Mouse (Mus musculus) stomach, postnatal 0 days (tissue): ENCODE data around the gene Cd83. TPM values are rescaled to one million over a fixed set of nuclear protein-coding genes. Genes with fewer than 3 reads are reported as not detected.

Experiments
- ATAC-seq: fragments of 200-750 bp; cut with Nextera tagmentation; 2 replicates; pipeline ENCODE4 v1.8.0; 2017; ENCODE audit not compliant: low FRiP score, low TSS enrichment
- DNase-seq: peaks from one replicate; pipeline ENCODE4 v3.0.0-alpha.2; 2016; ENCODE audit warnings: low spot score
- H3K27ac ChIP-seq: fragments of 300-500 bp; sonication (generic); replicated peaks from 2 replicates; pipeline ENCODE4 v1.5.1; 2014; ENCODE audit warnings: mild to moderate bottlenecking, control low read depth
- H3K27me3 ChIP-seq: fragments of 300-500 bp; sonication (generic); 2 replicates; pipeline ENCODE4 v1.6.1; 2014; ENCODE audit warnings: low read length; ENCODE audit not compliant: control insufficient read depth, insufficient read depth
- H3K36me3 ChIP-seq: fragments of 300-500 bp; sonication (generic); 2 replicates; pipeline ENCODE4 v1.6.1; 2014; ENCODE audit warnings: low read length, mixed read lengths; ENCODE audit not compliant: control insufficient read depth, insufficient read depth
- H3K4me1 ChIP-seq: fragments of 300-500 bp; sonication (generic); replicated peaks from 2 replicates; pipeline ENCODE4 v1.6.1; 2014; ENCODE audit warnings: antibody characterized with exemption; ENCODE audit not compliant: control insufficient read depth, insufficient read depth
- H3K4me2 ChIP-seq: fragments of 300-500 bp; sonication (generic); replicated peaks from 2 replicates; pipeline ENCODE4 v1.6.1; 2014; ENCODE audit warnings: low read depth, mild to moderate bottlenecking, control low read depth, moderate library complexity
- H3K4me3 ChIP-seq: fragments of 300-500 bp; sonication (generic); 2 replicates; pipeline ENCODE4 v1.5.1; 2014; ENCODE audit warnings: low read depth, low read length, control low read depth
- H3K9ac ChIP-seq: fragments of 300-500 bp; sonication (generic); 2 replicates; pipeline ENCODE4 v1.6.1; 2014; ENCODE audit warnings: mild to moderate bottlenecking, low read length, control low read depth, mixed read lengths
- H3K9me3 ChIP-seq: fragments of 300-500 bp; sonication (generic); 2 replicates; pipeline ENCODE4 v1.6.1; 2016; ENCODE audit warnings: low read length; ENCODE audit not compliant: control insufficient read depth
- CTCF ChIP-seq: IDR thresholded peaks from 2 replicates; pipeline ENCODE4 v1.5.1; 2016; ENCODE audit warnings: antibody characterized with exemption, low read depth, mild to moderate bottlenecking, moderate library complexity
- EP300 ChIP-seq: optimal IDR thresholded peaks from 2 replicates; pipeline ENCODE3; 2016; ENCODE audit warnings: antibody characterized with exemption
- WGBS: fragments of 180-500 bp; shearing (Covaris S2); extraction: QIAGEN DNeasy Blood & Tissue Kit; methylation state at CpG from one replicate; pipeline ENCODE4 v1.1.7; 2014; 5-methylcytosine and 5-hydroxymethylcytosine counted together
- polyA plus RNA-seq: library from polyadenylated mRNA; unstranded; fragments of >200 nt; fragmentation: Nextera tagmentation; extraction: Ambion mirVana; gene quantifications from 2 replicates; pipeline ENCODE4 v1.2.1, GENCODE M21; 2015

Cd83 gene
- polyA plus RNA-seq, 1 experiment from 2014 or later = 2.1 TPM

DNA sequence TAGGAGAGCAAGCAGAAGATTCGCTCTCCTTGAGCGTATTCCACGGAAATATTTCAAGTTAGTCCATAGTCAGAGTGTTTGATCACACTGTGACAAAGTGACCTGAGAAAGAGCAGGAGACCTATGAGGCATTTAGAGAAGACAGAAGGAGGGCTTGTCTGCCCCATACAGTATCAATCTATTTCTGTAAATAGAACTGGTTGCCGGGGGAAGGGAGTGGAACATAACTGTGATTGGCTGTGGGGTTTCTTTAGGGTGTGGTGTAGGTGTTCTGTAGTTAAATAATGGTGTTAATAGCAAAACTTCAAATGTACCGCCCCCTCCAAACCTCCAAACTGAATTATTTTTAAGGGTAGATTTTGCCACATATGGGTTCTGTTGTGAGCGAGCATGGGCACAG lies 33.6 kb upstream of the Cd83 start:
- Histone ChIP-seq H3K4me3 (no peak overlapping the region), H3K9ac (no peak overlapping the region), H3K36me3 (no peaks in the 10 kb centered on the region), H3K27ac (no peak overlapping the region), H3K27me3 (no peaks in the 10 kb centered on the region), H3K4me1 (no peaks in the 10 kb centered on the region), H3K4me2 (no peak overlapping the region), H3K9me3 (no peaks in the 10 kb centered on the region)
- WGBS = 84% methylated on average over 6 of the region's 6 CpGs
- DNase-seq = no peak
- no peak for TF ChIP-seq EP300
- TF ChIP-seq CTCF = no peak
- no peak for ATAC-seq

DNA sequence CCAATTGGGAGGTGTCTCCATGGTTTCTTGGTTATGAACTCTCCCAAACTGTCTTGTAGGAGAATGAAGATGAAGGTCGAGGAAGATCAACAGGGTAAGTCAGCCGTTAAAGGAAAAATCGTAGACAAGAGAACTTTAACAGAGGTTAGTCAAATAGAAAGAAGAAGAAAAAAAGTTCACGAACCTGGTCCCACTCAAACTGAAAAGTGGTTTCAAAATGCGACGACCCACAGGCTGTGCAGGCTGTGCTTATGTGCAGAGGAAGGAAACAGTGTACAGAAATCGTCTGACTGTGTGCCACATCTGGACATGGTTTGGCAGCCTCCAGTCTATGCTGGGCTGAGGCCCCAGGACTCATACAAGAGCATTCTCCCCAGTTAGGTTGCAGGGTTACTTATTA lies 32.2 kb upstream of the Cd83 start:
- 74% methylated on average over 7 of the region's 7 CpGs for WGBS
- H3K27me3 ChIP-seq = no peaks in the 10 kb centered on the region
- H3K36me3 ChIP-seq = no peaks in the 10 kb centered on the region
- H3K4me2 ChIP-seq = no peak overlapping the region
- no peak for ATAC-seq
- no peaks in the 10 kb centered on the region for H3K9me3 ChIP-seq
- H3K4me3 ChIP-seq = no peak overlapping the region
- no peaks in the 10 kb centered on the region for H3K4me1 ChIP-seq
- no peak overlapping the region for H3K9ac ChIP-seq
- no peak for DNase-seq
- TF ChIP-seq CTCF (no peak), EP300 (no peak)
- no peak overlapping the region for H3K27ac ChIP-seq

DNA sequence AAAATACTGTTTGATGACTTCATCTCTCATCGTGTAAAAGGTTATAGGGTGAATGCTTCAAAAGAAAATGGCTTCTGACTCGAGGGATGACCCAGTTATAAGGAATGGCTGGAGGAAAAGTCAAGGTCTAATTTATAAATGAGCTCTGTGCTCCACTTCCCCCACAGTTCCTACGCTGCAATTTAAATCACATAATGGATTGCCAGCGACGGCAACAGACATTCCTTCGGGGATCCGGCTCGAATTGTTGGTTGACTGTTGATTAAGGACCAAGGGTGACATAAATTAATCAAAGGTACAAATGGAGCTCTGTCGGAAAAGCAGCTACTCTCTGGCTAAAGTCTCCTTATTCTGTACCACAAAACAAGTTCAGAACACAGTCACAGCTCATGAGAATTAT lies 30.9 kb upstream of the Cd83 start:
- Histone ChIP-seq H3K27ac (no peak overlapping the region), H3K9ac (no peak overlapping the region), H3K36me3 (no peaks in the 10 kb centered on the region), H3K4me1 (no peaks in the 10 kb centered on the region), H3K4me3 (no peak overlapping the region), H3K4me2 (no peak overlapping the region), H3K27me3 (no peaks in the 10 kb centered on the region), H3K9me3 (no peaks in the 10 kb centered on the region)
- no peak for TF ChIP-seq CTCF
- TF ChIP-seq EP300 = no peak
- WGBS = 29% methylated on average over 9 of the region's 9 CpGs
- DNase-seq = no peak
- ATAC-seq = no peak

DNA sequence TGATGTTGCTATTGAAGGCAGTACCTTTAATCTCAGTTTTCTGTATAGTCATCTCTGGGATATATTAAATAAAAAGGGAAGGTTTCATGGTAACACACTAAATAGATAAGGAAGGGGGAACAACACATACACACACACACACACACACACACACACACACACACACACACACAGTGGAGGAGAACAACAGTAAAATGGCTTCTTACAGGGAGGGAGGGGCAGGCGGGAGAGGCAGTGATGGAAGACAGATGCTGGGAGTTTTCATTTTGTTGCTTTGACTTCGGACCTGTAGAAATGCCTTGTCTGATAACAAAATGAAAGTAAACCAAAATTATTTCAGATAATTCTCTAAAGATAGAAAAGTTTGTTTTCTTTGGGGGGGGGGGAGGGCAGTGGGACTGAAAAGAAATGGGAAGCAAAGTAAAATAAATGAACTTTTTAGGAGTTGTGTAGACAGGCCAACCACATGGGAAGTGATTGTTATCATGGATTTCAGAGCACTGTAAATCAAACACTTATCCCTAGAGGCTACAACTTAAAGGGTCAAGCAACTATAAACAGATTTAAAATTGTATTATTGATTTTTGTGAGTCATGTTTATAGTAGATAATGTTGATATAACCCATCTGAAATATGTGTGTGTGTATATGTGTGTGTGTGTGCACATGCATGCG lies 30.0 kb upstream of the Cd83 start:
- ATAC-seq (no peak), DNase-seq (no peak)
- TF ChIP-seq CTCF (no peak), EP300 (no peak)
- WGBS = 53% methylated on average over 3 of the region's 3 CpGs
- H3K27ac ChIP-seq = no peak overlapping the region
- no peaks in the 10 kb centered on the region for H3K4me1 ChIP-seq
- H3K9ac ChIP-seq = no peak overlapping the region
- H3K4me2 ChIP-seq = no peak overlapping the region
- H3K27me3 ChIP-seq = no peaks in the 10 kb centered on the region
- no peaks in the 10 kb centered on the region for H3K36me3 ChIP-seq
- H3K4me3 ChIP-seq = no peak overlapping the region
- no peaks in the 10 kb centered on the region for H3K9me3 ChIP-seq

DNA sequence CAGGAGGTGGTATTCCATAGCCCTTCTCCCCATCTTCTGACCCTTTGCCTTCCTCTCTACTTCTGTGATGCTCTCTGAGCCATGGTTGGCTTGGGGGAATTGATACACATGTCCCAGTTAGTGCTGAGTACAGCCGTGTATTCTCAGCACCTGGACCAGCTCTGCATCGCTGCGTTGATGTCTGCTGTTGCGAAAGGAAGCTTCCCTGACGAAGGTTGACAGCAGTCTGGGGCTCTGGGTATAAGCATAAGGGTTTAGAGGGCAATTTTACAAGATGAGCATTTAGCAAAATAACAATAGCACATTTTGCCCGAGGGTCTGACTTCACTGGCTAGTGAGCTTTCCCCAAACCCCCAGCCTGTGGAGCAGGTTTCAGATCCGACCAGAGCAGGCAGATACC lies 29.0 kb upstream of the Cd83 start:
- Histone ChIP-seq H3K4me3 (no peak overlapping the region), H3K9me3 (no peaks in the 10 kb centered on the region), H3K9ac (no peak overlapping the region), H3K27me3 (no peaks in the 10 kb centered on the region), H3K4me2 (no peak overlapping the region), H3K36me3 (no peaks in the 10 kb centered on the region), H3K27ac (no peak overlapping the region), H3K4me1 (no peaks in the 10 kb centered on the region)
- DNase-seq (no peak), ATAC-seq (no peak)
- 75% methylated on average over 7 of the region's 7 CpGs for WGBS
- TF ChIP-seq EP300 = no peak
- no peak for TF ChIP-seq CTCF

DNA sequence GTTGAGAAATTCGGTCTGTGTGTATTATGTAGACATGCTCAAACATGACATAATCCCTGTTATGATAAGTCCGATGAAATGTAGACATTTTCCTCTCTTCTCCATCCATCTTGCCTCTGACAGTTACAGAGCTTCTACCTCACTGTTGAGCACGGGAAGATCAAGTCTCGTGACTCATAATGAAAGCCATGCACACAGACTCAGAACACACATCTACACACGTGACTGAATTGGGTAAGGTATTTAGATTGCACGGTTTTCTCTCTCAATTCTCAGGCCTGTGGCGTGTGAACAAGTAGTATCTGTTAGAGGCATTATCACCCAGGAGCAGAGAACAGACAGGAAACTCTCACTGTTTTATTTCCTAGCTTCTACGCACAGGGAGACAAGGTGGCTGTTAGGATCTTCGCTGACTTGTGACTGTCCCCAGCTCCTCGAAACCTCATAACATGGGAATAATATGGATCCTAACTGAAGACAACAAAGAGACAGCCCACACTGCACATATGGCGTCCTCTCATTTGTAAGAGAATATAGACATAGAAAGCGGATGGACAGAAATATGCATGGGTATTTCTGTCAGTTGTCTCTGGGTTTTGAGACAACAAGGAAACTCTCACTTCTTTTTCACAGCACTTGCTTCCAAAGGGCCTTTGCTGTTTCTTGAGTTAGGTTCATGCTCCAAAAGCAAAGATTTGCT lies 23.3 kb upstream of the Cd83 start:
- no peak overlapping the region for H3K4me2 ChIP-seq
- H3K9ac ChIP-seq = no peak overlapping the region
- H3K4me1 ChIP-seq = no peaks in the 10 kb centered on the region
- no peak for TF ChIP-seq CTCF
- no peak for TF ChIP-seq EP300
- H3K9me3 ChIP-seq = no peaks in the 10 kb centered on the region
- no peaks in the 10 kb centered on the region for H3K36me3 ChIP-seq
- H3K27me3 ChIP-seq = no peaks in the 10 kb centered on the region
- no peak overlapping the region for H3K4me3 ChIP-seq
- H3K27ac ChIP-seq = no peak overlapping the region
- no peak for DNase-seq
- WGBS = 67% methylated on average over 12 of the region's 12 CpGs
- ATAC-seq = no peak
